Mouse (Mus musculus): Measurements from ENCODE around the gene Fam120c.
A peak's percentile ranks its signal among the peaks of the same experiment; 100 is the strongest.

Gene Fam120c

DNA sequence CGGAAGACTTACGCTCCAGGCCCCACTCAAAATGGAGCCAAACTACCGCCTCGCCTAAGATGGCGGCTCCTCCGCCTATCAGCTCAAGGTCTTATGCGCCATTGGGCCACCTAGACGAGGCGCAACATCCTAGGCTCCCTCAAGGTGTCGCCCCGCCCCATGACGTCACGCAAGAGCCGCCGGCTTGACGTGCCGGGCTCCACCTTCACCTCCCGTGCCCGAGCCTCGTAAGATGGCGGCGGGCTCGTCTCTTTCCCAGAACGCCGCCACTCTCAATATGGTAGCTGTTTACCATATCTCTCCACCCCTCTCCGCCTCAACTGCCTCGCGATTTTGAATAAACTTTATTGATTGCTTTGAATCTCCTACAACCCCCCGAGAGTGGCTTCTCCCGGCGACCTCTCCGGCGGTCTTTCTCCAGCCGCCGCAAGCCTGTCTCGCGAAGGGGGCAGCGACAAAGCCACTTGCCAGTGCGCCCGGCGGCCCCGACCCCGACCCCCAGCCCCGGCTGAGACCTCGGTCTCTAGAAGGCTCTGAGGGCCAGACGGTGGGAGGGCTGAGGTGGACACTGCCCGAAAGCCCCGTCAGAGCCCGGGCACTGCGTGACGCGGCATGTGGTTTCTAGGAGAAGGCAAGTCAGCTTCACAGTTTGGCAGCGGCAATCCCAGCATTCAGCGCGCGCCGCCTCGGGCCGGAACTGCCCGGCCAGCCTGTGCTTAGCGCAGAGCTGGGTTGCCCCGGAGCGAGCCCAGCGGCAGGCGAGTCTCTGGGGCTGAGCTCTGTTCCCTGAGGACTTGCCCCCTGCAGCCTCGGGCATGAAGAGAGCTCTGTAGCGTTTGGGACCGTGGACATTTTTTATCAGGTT, 176.7 kb downstream of the Fam120c start, which contains the start of gene Phf8:
Phf8 (plus strand) TSS at position 215 of the 865 bp plus-strand sequence.
- peak; percentile 90 to 94 for DNase-seq (ENCODE audit: low spot score in 2 of 2)
